Mouse (Mus musculus): ENCODE measurements around the gene Mecom.

DNA sequence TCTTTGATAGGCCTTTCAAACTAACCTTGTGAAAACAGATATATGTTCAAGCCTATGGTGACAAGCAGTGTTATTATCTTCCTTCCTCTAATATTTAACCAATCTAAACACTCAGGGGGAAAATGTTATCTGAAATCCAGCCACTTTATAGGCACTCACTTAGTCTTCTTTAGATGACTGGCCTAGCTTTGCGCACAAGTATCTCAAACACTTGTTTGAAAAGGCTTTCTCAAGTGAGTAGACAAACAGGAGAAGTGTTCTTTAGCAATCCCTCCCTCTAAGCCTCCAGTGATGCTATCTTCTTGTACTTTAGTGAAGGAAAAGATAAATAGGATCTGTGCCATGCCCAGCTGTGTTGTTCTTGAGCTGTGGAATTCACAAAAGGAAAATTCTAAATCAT lies 412.7 kb downstream of the Mecom start:
- no peak for TF ChIP-seq CTCF (IDR thresholded peaks at IDR 0.05)
- TF ChIP-seq EP300 (IDR thresholded peaks at IDR 0.05) = peak; percentile 97
